Mouse (Mus musculus): ENCODE measurements around the gene Sntn. TPM values are rescaled to one million over a fixed set of nuclear protein-coding genes. Genes with fewer than 3 reads are reported as not detected.

The Sntn gene
- not detected in 2 replicates for total RNA-seq (2021)
- long read RNA-seq, experiment 1 = 0 reads
- long read RNA-seq, experiment 2 = 0 reads

- DNase-seq = no peak
Observed at GRCm38 (mm10) chr14:13670576-13670975, at the start of gene Sntn. Gene Sntn, plus strand, starts transcription at chr14:13670876.

GRCm38 (mm10) chr14:13649865-13650264, 20.8 kb upstream of the Sntn start:
- DNase-seq = no peak

- DNase-seq = no peak
Observed at GRCm38 (mm10) chr14:13651039-13651438, 19.6 kb upstream of the Sntn start.

- DNase-seq = no peak
Observed at GRCm38 (mm10) chr14:13651541-13652298, 19.0 kb upstream of the Sntn start.

- no peak for DNase-seq
Observed at GRCm38 (mm10) chr14:13686716-13687115, 16.0 kb downstream of the Sntn start.

GRCm38 (mm10) chr14:13690426-13690825, 19.8 kb downstream of the Sntn start:
- DNase-seq = no peak

GRCm38 (mm10) chr14:13732263-13732662, 61.6 kb downstream of the Sntn start:
- DNase-seq = no peak

Other genes starting within 250 kb of the Sntn start
- not detected in 2 replicates for gene Gm281, start 243.6 kb downstream of the Sntn start, total RNA-seq (2021)

Data from adrenal gland, postnatal 14 days (tissue).